Mouse (Mus musculus) small intestine, adult 2 months (tissue): Measurements from ENCODE around the gene Gcdh. TPM values are rescaled to one million over a fixed set of nuclear protein-coding genes. Genes with fewer than 3 reads are reported as not detected.
A peak's percentile ranks its signal among the peaks of the same experiment; 100 is the strongest.

ENCODE experiments used
- H3K27ac ChIP-seq: fragments of 200-500 bp; 2 replicates; pipeline ENCODE4 v1.5.1; 2012; ENCODE audit warnings: low read depth, low read length, control low read depth, inconsistent platforms; ENCODE audit not compliant: insufficient read depth
- H3K27me3 ChIP-seq: fragments of 200-500 bp; 2 replicates; pipeline ENCODE4 v1.6.1; 2012; ENCODE audit warnings: mild to moderate bottlenecking, moderate library complexity, low read length, inconsistent platforms; ENCODE audit not compliant: control insufficient read depth, insufficient read depth
- H3K36me3 ChIP-seq: fragments of 200-500 bp; 2 replicates; pipeline ENCODE4 v1.6.1; 2012; ENCODE audit warnings: mild to moderate bottlenecking, low read length, control low read depth, inconsistent platforms; ENCODE audit not compliant: control insufficient read depth, insufficient read depth
- H3K4me1 ChIP-seq: fragments of 200-500 bp; 2 replicates; pipeline ENCODE4 v1.6.1; 2012; ENCODE audit warnings: low read length, inconsistent platforms, mixed read lengths; ENCODE audit not compliant: control insufficient read depth, insufficient read depth, insufficient read length
- H3K4me3 ChIP-seq: fragments of 200-500 bp; 2 replicates; pipeline ENCODE4 v1.5.1; 2012; ENCODE audit warnings: low read depth, mild to moderate bottlenecking, control low read depth, inconsistent platforms, low read length, moderate library complexity
- CTCF ChIP-seq: fragments of 200-500 bp; IDR thresholded peaks from 2 replicates; pipeline ENCODE4 v1.5.1; 2012; ENCODE audit warnings: low read depth, mild to moderate bottlenecking, control low read depth, inconsistent platforms, low read length, moderate library complexity, mixed read lengths; ENCODE audit not compliant: insufficient replicate concordance, insufficient read length; ENCODE audit errors: extremely low read depth
- POLR2A ChIP-seq: fragments of 200-500 bp; IDR thresholded peaks from 2 replicates; pipeline ENCODE4 v1.6.1; 2012; ENCODE audit warnings: low read depth, mild to moderate bottlenecking, control low read depth, inconsistent platforms, low read length, moderate library complexity
- WGBS: fragments of 180-500 bp; shearing (Covaris S2); methylation state at CpG from one replicate; pipeline ENCODE4 v1.1.7; 2018; 5-methylcytosine and 5-hydroxymethylcytosine counted together
- polyA plus RNA-seq: library from polyadenylated mRNA; depleted of rRNA; stranded (reverse); fragments of >200 nt; gene quantifications from 2 replicates; pipeline ENCODE4 v1.2.3, GENCODE M21; 2012

Gene Gcdh
- polyA plus RNA-seq, 1 experiment, result 53.2 TPM

- Histone ChIP-seq H3K4me1 (peaks cover 8% of the 10 kb centered on the region), H3K27me3 (no peaks in the 10 kb centered on the region), H3K4me3 (peak within 1 kb of the TSS; percentile 67), H3K27ac (no peak within 1 kb of the TSS), H3K36me3 (peaks cover 22% of the 10 kb centered on the region)
- WGBS, result 5% methylated on average over 44 of the region's 46 CpGs
- no peak for TF ChIP-seq CTCF
- TF ChIP-seq POLR2A, result no peak
Measured at GRCm38 (mm10) chr8:84871376-84872308, 22.1 kb downstream of the Gcdh start, which contains the start of gene Syce2. TSS of gene Syce2 (plus strand) at chr8:84872111.

DNA sequence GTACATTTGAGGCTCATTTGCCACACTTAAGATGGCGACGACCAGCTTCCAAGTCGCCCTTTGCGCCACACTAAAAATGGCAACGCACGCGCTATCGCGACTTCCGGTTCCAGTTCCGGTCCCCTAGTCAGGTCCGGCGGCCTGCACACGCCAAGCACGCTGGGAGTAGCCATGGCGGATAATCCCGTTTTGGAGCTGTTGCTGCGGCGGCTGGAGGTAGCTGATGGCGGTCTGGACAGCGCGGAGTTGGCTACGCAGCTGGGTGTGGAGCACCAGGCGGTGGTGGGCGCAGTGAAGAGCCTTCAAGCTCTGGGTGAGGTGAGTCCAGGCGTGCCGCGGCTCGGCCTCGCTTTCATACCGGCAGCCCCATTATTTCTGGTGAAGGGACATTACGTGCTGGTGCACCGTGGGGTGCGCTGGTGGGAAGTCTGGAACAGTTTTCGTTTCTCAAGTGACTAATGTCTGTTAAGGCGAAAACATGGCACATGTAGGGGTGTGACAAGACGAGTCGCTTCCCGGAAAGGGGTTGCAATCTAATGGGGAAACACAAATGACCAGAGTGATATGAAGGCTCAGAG is 36.8 kb downstream of the Gcdh start, which contains the start of gene Farsa:
Gene Farsa, plus strand, starts transcription at position 126 of the 578 bp plus-strand sequence.
- H3K36me3 ChIP-seq, result peaks cover 15% of the 10 kb centered on the region
- TF ChIP-seq POLR2A (peak; percentile 87), CTCF (0 out of 2 replicates have a peak, but pooled peaks have one; percentile 13)
- no peaks in the 10 kb centered on the region for H3K27me3 ChIP-seq
- no peaks in the 10 kb centered on the region for H3K4me1 ChIP-seq
- H3K4me3 ChIP-seq, result peak within 1 kb of the TSS; percentile 79
- WGBS, result under 1% methylated on average over 39 of the region's 39 CpGs
- H3K27ac ChIP-seq, result peak within 1 kb of the TSS; percentile 40; the same call in 1 of the 2 replicates

- WGBS, result 97% methylated on average over 3 of the region's 3 CpGs
- TF ChIP-seq CTCF, result no peak
- no peaks in the 10 kb centered on the region for H3K27me3 ChIP-seq
- H3K4me1 ChIP-seq, result no peaks in the 10 kb centered on the region
- peaks cover 12% of the 10 kb centered on the region for H3K36me3 ChIP-seq
- H3K27ac ChIP-seq, result no peak overlapping the region
- H3K4me3 ChIP-seq, result no peak overlapping the region
Measured at GRCm38 (mm10) chr8:84856434-84856833, 37.3 kb downstream of the Gcdh start.

DNA sequence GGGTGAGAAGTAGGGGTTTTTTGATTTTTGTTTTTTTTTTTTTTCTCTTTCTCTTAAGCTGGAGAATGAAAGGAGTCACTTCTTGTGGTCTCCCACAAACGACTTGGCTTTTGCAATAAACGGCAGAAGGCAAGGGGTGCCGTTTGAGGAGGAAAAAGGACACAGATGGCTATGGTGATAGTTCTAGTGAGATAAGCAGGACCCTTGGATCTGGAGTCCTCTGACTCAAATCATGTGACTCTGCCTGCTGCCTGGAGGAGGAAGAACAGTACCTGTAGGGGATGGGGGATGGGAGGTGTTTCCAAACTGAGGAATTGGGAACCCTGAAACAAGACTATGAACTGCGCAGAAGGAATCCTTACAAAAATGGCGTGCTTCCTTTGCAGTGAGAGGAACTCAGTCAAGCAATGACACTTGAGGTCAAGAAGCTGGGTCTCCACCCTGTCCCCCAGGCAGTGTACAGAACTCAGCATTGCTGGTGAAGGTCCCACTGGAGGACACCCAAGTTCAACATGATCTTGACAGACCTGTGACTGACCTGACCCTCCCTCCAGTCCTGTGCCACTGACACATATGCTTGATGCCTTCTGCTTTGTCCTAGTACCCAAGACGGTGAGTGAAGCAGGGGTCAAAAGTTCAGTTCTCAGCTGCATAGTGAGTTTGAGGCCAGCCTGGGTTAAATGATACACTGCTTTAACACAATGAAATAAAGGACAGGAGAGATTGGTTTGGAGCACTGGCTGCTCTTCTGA is 45.9 kb downstream of the Gcdh start:
- Histone ChIP-seq H3K27ac (peak overlapping the region; percentile 91), H3K27me3 (no peaks in the 10 kb centered on the region), H3K36me3 (peaks cover 28% of the 10 kb centered on the region), H3K4me1 (peaks cover 17% of the 10 kb centered on the region; the same call in 1 of the 2 replicates), H3K4me3 (no peak overlapping the region)
- WGBS, result 20% methylated on average over 6 of the region's 6 CpGs
- TF ChIP-seq CTCF (no peak), POLR2A (no peak)

DNA sequence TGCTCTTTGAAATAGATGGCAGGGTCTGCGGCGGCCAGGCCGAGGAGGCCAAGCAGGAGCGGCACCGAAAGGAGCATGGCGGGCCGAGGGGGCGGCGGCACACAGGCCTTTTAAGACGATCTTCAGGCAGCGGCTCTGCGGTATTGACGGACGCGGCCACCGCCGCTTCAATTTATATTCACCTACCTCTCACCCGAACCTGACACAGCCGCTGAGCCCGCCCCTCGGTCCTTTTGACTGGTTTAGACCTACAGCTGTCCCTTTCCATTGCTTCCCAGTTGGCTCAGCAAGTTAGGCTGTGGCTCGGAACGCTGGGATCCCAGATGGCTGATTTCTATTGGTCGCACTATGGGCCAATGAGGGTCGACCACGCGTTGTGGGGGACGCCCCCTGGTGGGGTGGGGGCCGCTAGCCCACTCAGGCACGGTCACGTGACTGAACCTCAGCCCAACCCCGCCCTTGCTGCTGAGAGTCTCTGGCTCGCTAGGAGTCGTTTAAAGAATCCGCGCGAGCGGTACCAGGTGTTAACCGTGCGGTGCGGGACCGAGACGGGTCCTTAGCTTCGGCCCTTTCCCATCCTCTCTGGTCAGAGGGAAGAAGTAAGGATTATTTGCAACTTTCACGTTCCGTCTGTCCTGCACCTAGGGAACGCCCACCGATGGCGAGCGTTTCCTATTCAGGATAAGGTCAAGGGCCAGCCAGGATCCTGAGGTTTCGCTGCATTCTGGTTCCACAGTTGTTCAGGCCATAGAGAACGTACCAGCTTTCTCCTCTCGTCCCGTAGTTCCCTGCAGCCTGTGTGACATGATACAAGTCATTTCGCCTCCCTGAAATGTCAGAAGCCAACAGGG is 46.8 kb downstream of the Gcdh start, which contains the start of gene Calr:
Gene Calr, minus strand, starts transcription at position 213 of the 851 bp plus-strand sequence.
- Histone ChIP-seq H3K4me1 (peaks cover 17% of the 10 kb centered on the region; the same call in 1 of the 2 replicates), H3K27me3 (no peaks in the 10 kb centered on the region), H3K27ac (peak within 1 kb of the TSS; percentile 91), H3K36me3 (peaks cover 37% of the 10 kb centered on the region), H3K4me3 (peak within 1 kb of the TSS; percentile 95)
- TF ChIP-seq POLR2A (peak; percentile 98), CTCF (no peak)
- under 1% methylated on average over 55 of the region's 55 CpGs for WGBS

GRCm38 (mm10) chr8:84846094-84846721 is 47.5 kb downstream of the Gcdh start:
- peak overlapping the region; percentile 95 for H3K4me3 ChIP-seq
- peak overlapping the region; percentile 88 for H3K27ac ChIP-seq
- under 1% methylated on average over 30 of the region's 30 CpGs for WGBS
- H3K4me1 ChIP-seq, result peaks cover 17% of the 10 kb centered on the region; the same call in 1 of the 2 replicates
- no peak for TF ChIP-seq CTCF
- no peak for TF ChIP-seq POLR2A
- no peaks in the 10 kb centered on the region for H3K27me3 ChIP-seq
- peaks cover 44% of the 10 kb centered on the region for H3K36me3 ChIP-seq
